Mouse (Mus musculus): Measurements from ENCODE around the gene Sod3.

The Sod3 gene

DNA sequence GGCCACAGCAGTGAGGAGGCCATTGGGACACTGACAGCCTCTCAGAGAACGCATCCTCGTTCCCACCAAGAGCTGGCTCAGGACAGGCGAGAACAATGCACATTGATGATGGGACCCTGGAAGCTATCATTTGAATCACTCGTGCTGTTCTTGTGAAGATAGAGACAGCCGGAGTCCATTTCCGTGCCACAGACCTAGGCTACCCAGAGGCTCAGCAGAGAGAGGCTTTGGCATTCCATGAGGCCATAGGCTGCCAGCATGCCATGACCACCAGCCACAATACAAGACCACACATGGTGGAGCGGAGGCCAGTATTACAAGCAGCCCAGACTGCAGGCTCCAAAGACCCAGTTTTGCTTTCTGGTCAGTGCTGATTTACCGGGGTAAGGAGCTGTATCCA is 19.2 kb downstream of the Sod3 start:
- no peak for DNase-seq

- DNase-seq, result no peak
Observed at GRCm38 (mm10) chr5:52383748-52384147, 20.2 kb downstream of the Sod3 start.

- no peak for DNase-seq
Observed at GRCm38 (mm10) chr5:52386016-52386415, 22.4 kb downstream of the Sod3 start.

DNA sequence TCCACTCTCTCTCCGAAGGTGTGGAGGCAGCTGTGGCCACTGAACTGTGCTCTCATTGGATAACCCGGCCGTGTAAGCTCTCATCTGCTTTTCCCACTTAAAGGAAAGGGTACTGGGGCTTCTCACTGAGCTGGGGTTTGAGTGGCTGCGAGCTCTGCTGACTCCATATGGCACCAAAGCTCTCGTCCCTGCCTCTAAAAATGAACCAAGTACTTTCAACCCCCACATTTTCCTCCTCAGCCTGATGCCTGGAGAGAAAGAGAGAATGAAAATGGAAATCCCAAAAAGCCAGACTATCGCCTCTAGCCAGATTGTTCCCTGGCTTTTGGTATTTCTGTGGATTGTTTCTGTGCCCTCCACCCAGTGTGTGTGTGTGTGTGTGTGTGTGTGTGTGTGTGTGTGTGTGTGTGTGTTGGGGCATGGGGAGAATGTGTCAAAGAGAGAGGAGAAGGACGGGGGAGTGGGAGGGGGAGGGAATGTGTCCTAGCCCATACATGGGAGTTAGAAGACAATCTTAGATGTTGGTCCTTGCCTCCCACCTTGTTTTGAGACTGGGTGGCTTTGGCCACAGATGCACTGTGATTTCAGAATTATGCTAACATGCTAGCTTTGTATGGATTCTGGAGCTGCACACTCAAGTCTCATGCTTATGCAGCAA is 24.6 kb downstream of the Sod3 start:
- no peak for DNase-seq

DNA sequence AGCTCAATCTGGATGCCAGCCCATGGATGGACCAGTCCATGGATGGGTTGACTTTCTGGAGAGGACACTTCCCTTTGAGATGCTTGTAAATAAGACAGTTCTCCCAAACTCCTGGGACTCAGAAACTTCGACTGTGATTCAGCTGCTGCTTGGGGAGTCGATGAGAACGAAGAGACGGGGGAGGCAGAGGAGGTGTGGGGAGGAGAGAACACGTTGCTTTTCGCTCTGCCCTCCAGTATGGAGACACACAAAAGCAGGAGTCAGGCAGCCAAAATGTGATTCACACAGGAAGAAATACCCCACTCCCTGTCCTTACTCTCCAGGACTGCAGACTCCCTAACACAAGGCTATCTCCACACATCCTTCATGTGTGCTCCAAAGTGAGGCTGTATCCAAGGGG is 26.8 kb downstream of the Sod3 start:
- no peak for DNase-seq

- DNase-seq, result no peak
Observed at GRCm38 (mm10) chr5:52391471-52391870, 27.9 kb downstream of the Sod3 start.

GRCm38 (mm10) chr5:52393756-52394155 is 30.2 kb downstream of the Sod3 start:
- DNase-seq, result no peak

- DNase-seq, result no peak
Observed at GRCm38 (mm10) chr5:52404373-52404772, 40.8 kb downstream of the Sod3 start.

GRCm38 (mm10) chr5:52408668-52409315 is 45.2 kb downstream of the Sod3 start:
- peak; percentile 61 for DNase-seq

DNA sequence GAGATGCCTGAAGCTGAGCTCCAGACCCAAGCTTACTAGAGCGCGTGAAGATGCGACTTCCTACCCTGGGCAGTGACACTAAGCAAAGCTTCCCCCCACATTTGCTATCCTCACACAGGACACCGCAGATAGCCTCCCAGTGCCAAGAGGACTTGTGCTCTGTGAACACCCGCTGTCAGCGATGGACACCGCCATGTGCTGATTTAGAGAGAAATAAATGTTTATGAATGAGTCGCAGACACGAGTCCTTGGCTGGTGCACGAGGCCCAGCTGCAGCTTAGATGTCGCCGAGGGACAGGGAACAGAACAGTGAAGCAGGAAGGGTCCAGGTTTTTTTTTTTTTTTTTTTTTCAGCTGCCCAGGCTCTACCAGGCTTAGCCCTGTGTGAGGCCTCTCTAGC is 46.6 kb downstream of the Sod3 start:
- DNase-seq, result peak; percentile 30

GRCm38 (mm10) chr5:52411567-52411966 is 48.0 kb downstream of the Sod3 start:
- no peak for DNase-seq

DNA sequence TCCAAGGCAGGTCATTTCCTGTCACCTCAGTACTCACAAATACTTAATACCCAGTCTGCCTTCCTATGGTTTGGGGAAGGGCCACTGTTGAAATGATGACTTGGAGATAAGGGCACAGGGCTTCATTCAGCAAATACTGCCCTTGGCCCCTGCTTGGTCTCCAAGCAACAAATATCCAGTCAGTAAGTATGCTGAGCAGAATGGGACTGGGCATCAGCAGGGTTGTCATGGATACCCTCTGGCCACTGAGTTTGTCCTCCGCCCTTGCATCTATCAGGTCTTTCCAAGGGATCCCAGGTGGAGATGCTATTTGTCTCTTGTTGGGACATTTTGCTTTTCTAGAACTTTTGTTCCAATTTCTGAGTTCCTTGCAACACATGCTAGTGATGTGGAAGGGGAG is 51.6 kb downstream of the Sod3 start:
- DNase-seq, result no peak

- peak; percentile 78 for DNase-seq
Observed at GRCm38 (mm10) chr5:52415917-52416316, 52.3 kb downstream of the Sod3 start.

GRCm38 (mm10) chr5:52416485-52416884 is 52.9 kb downstream of the Sod3 start:
- DNase-seq, result no peak
